Mouse (Mus musculus): ENCODE measurements at regions not wholly inside any gene's neighbourhood (a gene's known extent, or its start where the extent isn't known, plus 50 kb on each side); places are given as distances from the start of the nearest gene placed in this dataset.

DNA sequence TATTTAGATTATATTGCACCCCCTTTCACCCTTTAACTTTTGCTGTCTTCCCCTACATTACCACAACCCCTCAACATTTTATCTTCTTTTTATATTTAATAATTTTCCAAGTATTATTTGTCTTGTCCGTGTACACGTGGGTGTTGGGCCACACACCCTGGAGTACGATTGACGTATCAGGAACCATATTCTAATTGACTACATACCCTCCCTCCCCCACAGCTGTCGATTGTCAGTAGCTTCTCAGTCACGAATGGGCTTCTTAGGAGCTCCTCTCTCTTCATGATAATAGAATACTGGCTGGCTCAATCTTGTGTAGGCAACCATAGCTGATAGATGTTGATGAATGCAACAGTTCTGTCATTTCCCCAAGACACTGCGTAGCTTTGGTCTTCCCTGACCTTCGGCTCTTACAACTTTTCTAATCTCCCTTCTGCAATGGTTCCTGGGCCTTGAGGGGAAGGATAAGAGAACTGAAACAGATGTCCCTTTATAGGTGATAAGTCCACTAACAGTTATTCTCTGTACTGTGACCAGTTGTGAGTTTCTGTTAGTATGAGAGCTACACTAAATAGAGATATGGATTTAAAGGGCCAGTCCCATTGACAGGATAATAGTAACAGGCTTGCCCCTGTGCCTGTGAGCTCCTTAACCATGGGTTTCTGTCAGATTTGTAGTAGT is 310.9 kb downstream of the Epha7 start:
- Histone ChIP-seq H3K4me1 (replicated peaks; ENCODE audit: control insufficient read depth, insufficient read depth, low read length) (no peaks in the 10 kb centered on the region), H3K27me3 (ENCODE audit: control insufficient read depth, insufficient read depth, low read depth, low read length) (no peaks in the 10 kb centered on the region), H3K27ac (ENCODE audit: low read length) (no peak overlapping the region), H3K4me2 (ENCODE audit: low read depth, low read length) (no peak overlapping the region), H3K36me3 (ENCODE audit: control insufficient read depth, insufficient read depth, low read length) (no peaks in the 10 kb centered on the region), H3K4me3 (ENCODE audit: low read length) (no peak overlapping the region), H3K9ac (ENCODE audit: low read length) (no peak overlapping the region), H3K9me3 (ENCODE audit: control insufficient read depth, low read length) (no peaks in the 10 kb centered on the region)
- ATAC-seq (ENCODE audit: low read depth), result no peak
- 82% methylated on average over 8 of the region's 8 CpGs for WGBS

DNA sequence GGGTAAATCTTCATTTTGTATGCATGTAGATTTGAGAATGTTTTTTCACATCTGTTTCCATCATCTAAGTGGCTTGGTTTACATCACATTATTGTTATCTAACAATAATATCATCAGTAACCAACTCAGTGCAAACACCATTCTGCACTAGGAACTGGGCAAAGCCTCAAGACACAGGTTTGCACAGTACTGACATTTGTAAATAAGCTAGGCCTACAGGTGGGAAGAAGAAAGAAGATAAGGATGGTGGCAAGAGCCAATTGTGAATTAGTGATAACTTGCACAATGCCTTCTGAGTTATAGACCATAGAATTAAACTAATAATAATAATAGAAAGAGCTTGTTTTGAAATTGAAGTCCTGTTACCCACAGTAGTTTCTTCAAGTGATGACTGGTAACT is 317.6 kb downstream of the Epha7 start:
- H3K27ac ChIP-seq (ENCODE audit: low read length), result no peak overlapping the region
- H3K9me3 ChIP-seq (ENCODE audit: control insufficient read depth, low read length), result no peaks in the 10 kb centered on the region
- H3K27me3 ChIP-seq (ENCODE audit: control insufficient read depth, insufficient read depth, low read depth, low read length), result no peaks in the 10 kb centered on the region
- H3K4me3 ChIP-seq (ENCODE audit: low read length), result no peak overlapping the region
- no peaks in the 10 kb centered on the region for H3K36me3 ChIP-seq (ENCODE audit: control insufficient read depth, insufficient read depth, low read length)
- no peak overlapping the region for H3K9ac ChIP-seq (ENCODE audit: low read length)
- H3K4me2 ChIP-seq (ENCODE audit: low read depth, low read length), result no peak overlapping the region
- H3K4me1 ChIP-seq (replicated peaks; ENCODE audit: control insufficient read depth, insufficient read depth, low read length), result peaks cover 3% of the 10 kb centered on the region; the same call in 1 of the 2 replicates
- ATAC-seq (ENCODE audit: low read depth), result no peak

DNA sequence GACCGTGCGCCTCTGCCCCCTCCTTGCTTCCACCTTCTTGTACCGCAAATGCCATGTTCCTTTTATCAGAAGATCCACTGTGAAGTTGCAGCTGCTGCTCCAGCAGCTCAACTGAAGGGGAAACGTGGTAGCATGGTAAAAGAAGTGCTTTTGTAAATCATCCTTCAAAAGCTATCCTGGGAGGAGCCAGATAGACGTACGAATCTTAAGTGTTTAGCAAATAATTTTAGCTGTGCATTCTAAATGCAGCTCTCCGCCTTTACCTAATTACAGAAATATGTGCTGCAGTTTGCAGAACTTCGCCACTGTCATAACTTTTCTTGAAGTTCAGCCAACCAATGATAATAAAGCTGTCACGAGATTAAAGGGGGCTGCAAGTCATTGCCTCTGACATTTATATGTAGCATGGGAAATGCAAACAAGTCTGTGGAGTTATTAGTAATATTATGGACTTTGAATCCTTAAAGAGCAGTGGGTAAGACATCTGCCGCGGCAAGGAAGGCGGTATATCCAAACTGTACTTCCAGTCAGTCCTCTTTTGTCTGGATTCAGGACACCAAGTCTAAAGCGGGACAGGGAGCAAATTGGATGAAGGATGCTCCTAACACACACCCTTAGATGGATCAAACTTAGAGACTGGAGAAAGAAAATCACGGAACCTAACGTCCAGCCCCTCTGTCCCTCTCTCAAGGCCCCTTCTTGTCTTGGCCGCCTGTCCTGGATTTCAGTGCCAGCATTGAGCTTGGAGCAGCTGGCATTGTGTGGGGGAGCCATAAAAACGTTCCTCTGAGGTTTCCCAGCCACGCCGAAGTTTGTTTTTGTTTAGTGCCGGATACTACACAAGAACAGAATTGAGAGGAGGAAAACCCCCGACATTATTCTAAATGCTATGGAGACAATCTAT is 320.7 kb downstream of the Epha7 start:
- 44% methylated on average over 21 of the region's 21 CpGs for WGBS
- H3K27ac ChIP-seq (ENCODE audit: low read length), result peak overlapping the region; percentile 82

DNA sequence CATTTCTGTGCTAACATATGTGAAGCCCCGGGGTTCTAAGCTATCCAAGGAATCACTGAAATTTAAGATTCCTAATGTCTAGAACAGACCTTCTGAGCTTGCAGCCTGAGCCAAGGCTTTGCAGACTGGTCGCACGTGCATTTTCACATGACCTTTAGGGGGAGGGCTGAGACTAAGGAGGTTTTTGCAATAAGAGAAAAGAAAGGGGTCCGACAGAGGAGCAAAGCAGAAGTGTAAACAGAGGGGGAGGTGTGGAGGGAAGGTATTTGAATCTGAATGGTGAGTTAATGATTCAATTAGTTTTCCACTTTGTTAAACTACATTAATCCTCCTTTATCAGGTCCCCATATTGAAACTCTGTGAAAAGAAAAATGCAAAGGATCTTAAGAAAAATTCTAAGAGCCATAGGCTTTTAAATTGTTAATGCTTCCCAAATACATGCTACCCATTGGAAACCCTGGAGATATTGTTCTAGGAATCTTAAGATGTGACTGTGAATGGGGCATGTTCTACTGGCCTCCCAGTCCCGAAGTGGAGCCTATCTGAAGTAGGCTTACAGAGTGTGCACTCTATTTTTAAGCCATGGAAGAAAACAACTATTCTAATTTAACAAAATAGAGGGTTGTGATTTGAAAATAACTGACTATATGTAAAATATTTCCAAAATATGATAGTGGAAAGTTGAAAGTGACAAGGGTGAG is 322.9 kb downstream of the Epha7 start:
- no peak overlapping the region for H3K4me2 ChIP-seq (ENCODE audit: low read depth, low read length)
- peaks cover 6% of the 10 kb centered on the region; the same call in 1 of the 2 replicates for H3K4me1 ChIP-seq (replicated peaks; ENCODE audit: control insufficient read depth, insufficient read depth, low read length)
- 25% methylated on average over 5 of the region's 5 CpGs for WGBS
- no peak overlapping the region for H3K4me3 ChIP-seq (ENCODE audit: low read length)
- no peak for ATAC-seq (ENCODE audit: low read depth)
- H3K27ac ChIP-seq (ENCODE audit: low read length), result no peak overlapping the region
- H3K27me3 ChIP-seq (ENCODE audit: control insufficient read depth, insufficient read depth, low read depth, low read length), result no peaks in the 10 kb centered on the region
- H3K9me3 ChIP-seq (ENCODE audit: control insufficient read depth, low read length), result no peaks in the 10 kb centered on the region
- no peaks in the 10 kb centered on the region for H3K36me3 ChIP-seq (ENCODE audit: control insufficient read depth, insufficient read depth, low read length)
- no peak overlapping the region for H3K9ac ChIP-seq (ENCODE audit: low read length)

More for the DNA sequence above, 320.7 kb downstream of the Epha7 start:
- H3K4me1 ChIP-seq (replicated peaks; ENCODE audit: control insufficient read depth, insufficient read depth, low read length), result peaks cover 6% of the 10 kb centered on the region; the same call in 1 of the 2 replicates
- H3K9ac ChIP-seq (ENCODE audit: low read length), result 0 out of 2 replicates have a peak overlapping the region, but pooled peaks have one; percentile 19
- H3K9me3 ChIP-seq (ENCODE audit: control insufficient read depth, low read length), result no peaks in the 10 kb centered on the region
- H3K4me3 ChIP-seq (ENCODE audit: low read length), result peak overlapping the region; percentile 6
- no peaks in the 10 kb centered on the region for H3K27me3 ChIP-seq (ENCODE audit: control insufficient read depth, insufficient read depth, low read depth, low read length)
- H3K36me3 ChIP-seq (ENCODE audit: control insufficient read depth, insufficient read depth, low read length), result no peaks in the 10 kb centered on the region
- peak overlapping the region; percentile 41 for H3K4me2 ChIP-seq (ENCODE audit: low read depth, low read length)
- ATAC-seq (ENCODE audit: low read depth), result peak; percentile 85

DNA sequence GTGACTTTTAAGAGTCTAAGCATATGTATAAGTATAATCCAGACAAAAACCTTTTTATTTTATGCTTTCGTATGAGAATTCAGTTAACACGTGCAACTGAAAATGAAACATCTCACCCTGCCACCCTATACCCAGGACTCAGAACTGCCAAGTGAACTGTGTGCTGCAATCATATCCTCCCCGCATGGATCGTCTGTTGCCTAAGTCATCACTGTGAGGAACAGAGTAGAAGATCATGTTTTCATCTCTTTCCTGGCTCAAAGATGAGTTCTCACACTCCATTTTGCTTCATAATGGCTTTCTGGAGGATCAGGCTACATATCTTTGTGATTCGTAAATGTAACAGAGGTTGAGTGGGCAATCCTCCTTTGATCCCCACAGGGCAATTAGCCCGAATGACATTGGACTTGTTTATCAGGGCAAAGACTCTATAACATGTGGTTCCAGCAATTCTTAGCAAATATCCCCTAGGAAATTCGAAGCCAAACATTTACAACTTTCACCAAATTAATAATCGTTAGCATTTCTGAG is 325.9 kb downstream of the Epha7 start:
- Histone ChIP-seq H3K4me3 (ENCODE audit: low read length) (no peak overlapping the region), H3K27ac (ENCODE audit: low read length) (no peak overlapping the region), H3K27me3 (ENCODE audit: control insufficient read depth, insufficient read depth, low read depth, low read length) (no peaks in the 10 kb centered on the region), H3K9ac (ENCODE audit: low read length) (no peak overlapping the region), H3K36me3 (ENCODE audit: control insufficient read depth, insufficient read depth, low read length) (no peaks in the 10 kb centered on the region), H3K4me2 (ENCODE audit: low read depth, low read length) (no peak overlapping the region), H3K4me1 (replicated peaks; ENCODE audit: control insufficient read depth, insufficient read depth, low read length) (peaks cover 6% of the 10 kb centered on the region; the same call in 1 of the 2 replicates), H3K9me3 (ENCODE audit: control insufficient read depth, low read length) (no peaks in the 10 kb centered on the region)
- WGBS, result 45% methylated on average over 8 of the region's 8 CpGs
- ATAC-seq (ENCODE audit: low read depth), result peak; percentile 85

DNA sequence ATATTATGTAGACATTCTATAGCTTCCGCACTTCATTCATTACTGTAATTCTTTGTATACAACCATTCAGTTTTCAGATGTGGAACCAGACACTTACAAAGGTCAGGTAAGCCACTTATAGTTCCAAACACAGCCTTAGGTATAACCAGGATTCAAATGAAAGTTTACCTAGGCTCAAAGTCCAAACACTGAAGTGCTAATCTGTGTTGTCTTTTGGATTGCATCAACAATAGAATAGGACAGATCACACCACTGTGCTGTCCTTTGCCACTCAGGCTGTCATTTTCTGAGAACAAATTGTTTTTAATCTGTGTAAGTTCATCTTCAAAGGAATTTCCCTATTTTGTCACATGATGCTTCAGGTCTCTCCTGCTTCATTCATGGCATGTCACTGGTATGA is 330.5 kb downstream of the Epha7 start:
- no peak overlapping the region for H3K27ac ChIP-seq (ENCODE audit: low read length)
- H3K4me3 ChIP-seq (ENCODE audit: low read length), result no peak overlapping the region
- no peaks in the 10 kb centered on the region for H3K36me3 ChIP-seq (ENCODE audit: control insufficient read depth, insufficient read depth, low read length)
- no peak overlapping the region for H3K9ac ChIP-seq (ENCODE audit: low read length)
- no peaks in the 10 kb centered on the region for H3K27me3 ChIP-seq (ENCODE audit: control insufficient read depth, insufficient read depth, low read depth, low read length)
- no peaks in the 10 kb centered on the region for H3K9me3 ChIP-seq (ENCODE audit: control insufficient read depth, low read length)
- no peaks in the 10 kb centered on the region for H3K4me1 ChIP-seq (replicated peaks; ENCODE audit: control insufficient read depth, insufficient read depth, low read length)
- no peak overlapping the region for H3K4me2 ChIP-seq (ENCODE audit: low read depth, low read length)
- no peak for ATAC-seq (ENCODE audit: low read depth)
- WGBS, result 89% methylated on average over 1 of the region's 1 CpGs

DNA sequence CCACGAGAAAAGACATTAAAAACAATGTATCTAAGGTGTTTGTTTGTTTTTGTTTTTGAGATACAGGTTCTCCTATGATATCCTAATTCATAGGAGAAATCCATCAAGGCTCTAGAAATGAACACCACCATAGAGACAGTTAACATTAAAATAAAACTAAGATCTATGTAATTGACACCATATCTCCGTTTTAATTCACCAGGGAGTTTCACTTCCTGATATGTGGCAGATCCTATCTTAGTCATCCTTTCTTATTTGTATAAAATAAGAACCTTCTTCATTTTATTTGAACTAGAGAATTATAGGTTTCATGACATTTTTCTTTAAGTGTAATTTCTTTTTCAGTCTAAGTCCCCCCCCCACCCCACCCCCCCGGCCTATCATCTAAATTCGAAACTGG is 332.3 kb downstream of the Epha7 start:
- no peaks in the 10 kb centered on the region for H3K27me3 ChIP-seq (ENCODE audit: control insufficient read depth, insufficient read depth, low read depth, low read length)
- H3K36me3 ChIP-seq (ENCODE audit: control insufficient read depth, insufficient read depth, low read length), result no peaks in the 10 kb centered on the region
- H3K9ac ChIP-seq (ENCODE audit: low read length), result no peak overlapping the region
- ATAC-seq (ENCODE audit: low read depth), result no peak
- H3K27ac ChIP-seq (ENCODE audit: low read length), result no peak overlapping the region
- H3K4me1 ChIP-seq (replicated peaks; ENCODE audit: control insufficient read depth, insufficient read depth, low read length), result no peaks in the 10 kb centered on the region
- H3K4me2 ChIP-seq (ENCODE audit: low read depth, low read length), result no peak overlapping the region
- H3K9me3 ChIP-seq (ENCODE audit: control insufficient read depth, low read length), result no peaks in the 10 kb centered on the region
- 73% methylated on average over 4 of the region's 4 CpGs for WGBS
- no peak overlapping the region for H3K4me3 ChIP-seq (ENCODE audit: low read length)

DNA sequence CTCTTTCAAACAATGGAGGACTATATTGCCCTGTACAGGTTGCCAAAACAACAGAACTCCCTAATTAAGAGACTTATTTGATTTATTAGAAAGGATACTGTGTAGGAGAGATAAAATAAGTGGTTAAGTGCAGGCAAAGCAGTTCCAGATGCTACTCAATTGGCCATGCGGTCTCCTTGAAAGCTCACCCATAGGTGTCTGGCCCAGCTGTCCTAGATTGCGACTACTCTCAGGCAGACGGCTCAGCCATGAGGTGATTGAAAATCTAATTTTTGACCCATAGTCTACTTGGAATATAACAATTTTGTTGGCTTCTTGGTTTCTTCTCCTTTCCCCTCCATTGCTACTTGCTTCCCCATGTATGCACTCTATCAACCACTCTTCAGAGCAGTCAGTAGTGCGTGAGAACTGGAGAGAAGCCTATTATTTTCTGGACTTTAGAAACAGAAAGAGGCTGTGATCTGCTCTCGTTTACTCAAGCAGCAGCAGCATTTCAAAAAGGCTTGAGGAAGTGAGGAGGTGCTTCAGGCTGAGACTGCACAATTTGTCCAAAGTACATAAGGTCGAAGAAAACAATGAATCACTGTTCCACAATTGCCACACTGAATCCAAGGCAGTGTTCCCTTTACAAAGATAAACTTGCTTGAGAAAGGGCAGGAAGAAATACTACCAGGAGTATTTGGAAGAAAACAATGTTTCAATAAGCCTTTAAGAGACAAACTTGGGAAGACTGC is 339.4 kb downstream of the Epha7 start:
- peak overlapping the region; percentile 79 for H3K27ac ChIP-seq (ENCODE audit: low read length)
- WGBS, result 52% methylated on average over 6 of the region's 6 CpGs
- peak; percentile 76 for ATAC-seq (ENCODE audit: low read depth)

More for the DNA sequence above, 339.4 kb downstream of the Epha7 start:
- no peak overlapping the region for H3K9ac ChIP-seq (ENCODE audit: low read length)
- no peaks in the 10 kb centered on the region for H3K4me1 ChIP-seq (replicated peaks; ENCODE audit: control insufficient read depth, insufficient read depth, low read length)
- H3K27me3 ChIP-seq (ENCODE audit: control insufficient read depth, insufficient read depth, low read depth, low read length), result no peaks in the 10 kb centered on the region
- H3K36me3 ChIP-seq (ENCODE audit: control insufficient read depth, insufficient read depth, low read length), result no peaks in the 10 kb centered on the region
- H3K4me2 ChIP-seq (ENCODE audit: low read depth, low read length), result no peak overlapping the region
- no peaks in the 10 kb centered on the region for H3K9me3 ChIP-seq (ENCODE audit: control insufficient read depth, low read length)
- H3K4me3 ChIP-seq (ENCODE audit: low read length), result no peak overlapping the region
